Mouse (Mus musculus): ENCODE measurements around the gene Hsp90ab1. TPM values are rescaled to one million over a fixed set of nuclear protein-coding genes. Genes with fewer than 3 reads are reported as not detected.

Hsp90ab1 gene
- polyA plus RNA-seq, 1 experiment from 2014 or later, result 1,787 TPM

DNA sequence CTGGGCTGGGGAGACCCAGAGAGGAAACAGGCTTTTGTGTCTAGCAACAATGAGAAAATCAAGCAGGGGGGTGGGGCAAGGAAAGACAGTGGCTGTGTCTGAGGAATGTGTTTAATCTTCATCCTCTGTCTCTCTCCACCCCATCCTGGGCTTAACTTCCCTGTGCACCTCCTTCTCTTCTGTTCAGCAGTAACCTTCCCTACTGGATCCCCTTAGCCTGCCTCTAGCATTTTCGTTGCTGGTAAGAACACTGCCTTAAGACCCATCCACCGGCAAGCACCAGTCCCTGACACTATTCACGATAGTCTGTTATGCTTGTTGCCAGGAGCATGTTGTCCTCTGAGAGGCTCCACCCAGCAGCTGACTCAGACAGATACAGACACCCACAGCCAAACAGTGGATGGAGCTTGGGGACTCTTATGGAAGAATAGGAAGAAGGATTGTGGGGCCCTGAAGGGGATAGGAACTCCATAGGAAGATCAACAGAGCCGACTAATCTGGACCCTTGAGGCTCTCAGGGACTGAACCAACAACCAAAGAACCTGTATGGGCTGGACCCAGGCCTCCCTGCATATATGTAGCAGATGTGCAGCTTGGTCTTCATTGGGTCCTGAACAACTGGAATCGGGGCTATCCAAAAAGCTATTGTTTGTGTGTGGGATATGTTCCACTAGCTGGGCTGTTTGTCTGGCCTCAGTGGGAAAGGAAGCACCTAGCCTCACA is 37.2 kb upstream of the Hsp90ab1 start:
- Histone ChIP-seq H3K4me2 (ENCODE audit: low read depth, low read length, severe bottlenecking) (no peak overlapping the region), H3K27me3 (ENCODE audit: control insufficient read depth, insufficient read depth, low read length) (no peaks in the 10 kb centered on the region), H3K9ac (ENCODE audit: low read length) (no peak overlapping the region), H3K4me3 (ENCODE audit: low read depth, low read length) (no peak overlapping the region), H3K9me3 (ENCODE audit: control insufficient read depth, low read length) (no peaks in the 10 kb centered on the region), H3K27ac (ENCODE audit: low read depth, low read length) (no peak overlapping the region), H3K36me3 (ENCODE audit: control insufficient read depth, insufficient read depth, low read length) (no peaks in the 10 kb centered on the region), H3K4me1 (replicated peaks; ENCODE audit: control insufficient read depth, insufficient read depth, low read length) (no peaks in the 10 kb centered on the region)
- DNase-seq (ENCODE audit: low spot score) (no peak), ATAC-seq (replicated peaks; ENCODE audit: low FRiP score) (no peak)
- 34% methylated on average over 5 of the region's 5 CpGs for WGBS

GRCm38 (mm10) chr17:45608396-45608795 is 35.3 kb upstream of the Hsp90ab1 start:
- ATAC-seq (replicated peaks; ENCODE audit: low FRiP score), result no peak
- H3K27ac ChIP-seq (ENCODE audit: low read depth, low read length), result no peak overlapping the region
- DNase-seq (ENCODE audit: low spot score), result no peak

GRCm38 (mm10) chr17:45606992-45607879 is 34.2 kb upstream of the Hsp90ab1 start:
- Histone ChIP-seq H3K9me3 (ENCODE audit: control insufficient read depth, low read length) (no peaks in the 10 kb centered on the region), H3K27ac (ENCODE audit: low read depth, low read length) (no peak overlapping the region), H3K4me2 (ENCODE audit: low read depth, low read length, severe bottlenecking) (no peak overlapping the region), H3K9ac (ENCODE audit: low read length) (no peak overlapping the region), H3K36me3 (ENCODE audit: control insufficient read depth, insufficient read depth, low read length) (no peaks in the 10 kb centered on the region), H3K27me3 (ENCODE audit: control insufficient read depth, insufficient read depth, low read length) (no peaks in the 10 kb centered on the region), H3K4me1 (replicated peaks; ENCODE audit: control insufficient read depth, insufficient read depth, low read length) (no peaks in the 10 kb centered on the region), H3K4me3 (ENCODE audit: low read depth, low read length) (no peak overlapping the region)
- 82% methylated on average over 15 of the region's 15 CpGs for WGBS
- DNase-seq (ENCODE audit: low spot score) (no peak), ATAC-seq (replicated peaks; ENCODE audit: low FRiP score) (no peak)

More at GRCm38 (mm10) chr17:45608396-45608795, 35.3 kb upstream of the Hsp90ab1 start:
- H3K36me3 ChIP-seq (ENCODE audit: control insufficient read depth, insufficient read depth, low read length), result no peaks in the 10 kb centered on the region
- no peak overlapping the region for H3K4me3 ChIP-seq (ENCODE audit: low read depth, low read length)
- H3K4me2 ChIP-seq (ENCODE audit: low read depth, low read length, severe bottlenecking), result no peak overlapping the region
- H3K9ac ChIP-seq (ENCODE audit: low read length), result no peak overlapping the region
- no peaks in the 10 kb centered on the region for H3K4me1 ChIP-seq (replicated peaks; ENCODE audit: control insufficient read depth, insufficient read depth, low read length)
- WGBS, result 93% methylated on average over 4 of the region's 4 CpGs
- H3K9me3 ChIP-seq (ENCODE audit: control insufficient read depth, low read length), result no peaks in the 10 kb centered on the region
- H3K27me3 ChIP-seq (ENCODE audit: control insufficient read depth, insufficient read depth, low read length), result no peaks in the 10 kb centered on the region

GRCm38 (mm10) chr17:45602984-45603383 is 29.9 kb upstream of the Hsp90ab1 start:
- peaks cover 17% of the 10 kb centered on the region for H3K27me3 ChIP-seq (ENCODE audit: control insufficient read depth, insufficient read depth, low read length)
- no peaks in the 10 kb centered on the region for H3K9me3 ChIP-seq (ENCODE audit: control insufficient read depth, low read length)
- DNase-seq (ENCODE audit: low spot score) (no peak), ATAC-seq (replicated peaks; ENCODE audit: low FRiP score) (no peak)
- no peak overlapping the region for H3K4me3 ChIP-seq (ENCODE audit: low read depth, low read length)
- H3K4me1 ChIP-seq (replicated peaks; ENCODE audit: control insufficient read depth, insufficient read depth, low read length), result peaks cover 4% of the 10 kb centered on the region
- no peaks in the 10 kb centered on the region for H3K36me3 ChIP-seq (ENCODE audit: control insufficient read depth, insufficient read depth, low read length)
- 78% methylated on average over 3 of the region's 3 CpGs for WGBS
- no peak overlapping the region for H3K9ac ChIP-seq (ENCODE audit: low read length)
- no peak overlapping the region for H3K27ac ChIP-seq (ENCODE audit: low read depth, low read length)
- H3K4me2 ChIP-seq (ENCODE audit: low read depth, low read length, severe bottlenecking), result no peak overlapping the region

DNA sequence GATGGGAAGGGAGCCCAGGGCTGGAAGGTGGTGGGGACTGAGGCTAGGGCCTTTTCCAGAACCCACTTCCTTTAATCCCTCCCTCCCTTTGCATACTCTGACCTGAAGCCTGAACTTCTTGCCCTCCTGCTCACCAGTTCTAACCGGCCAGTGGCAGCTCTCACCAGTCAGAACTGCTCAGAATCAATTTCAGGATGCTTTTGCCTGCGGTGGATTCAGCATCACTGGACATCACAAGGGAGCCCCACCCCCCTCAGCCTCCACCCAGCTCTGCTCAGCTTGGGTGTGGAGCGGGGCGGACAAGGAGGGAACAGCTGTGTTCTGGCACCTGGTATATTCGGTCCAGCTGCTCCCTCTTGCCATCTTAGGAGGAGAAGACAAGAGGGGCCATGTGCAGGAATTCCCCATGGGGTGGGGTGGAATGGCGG is 28.8 kb upstream of the Hsp90ab1 start, which contains the start of gene Mymx:
Gene Mymx, minus strand, starts transcription at position 226 of the 428 bp plus-strand sequence.
- Histone ChIP-seq H3K9me3 (ENCODE audit: control insufficient read depth, low read length) (no peaks in the 10 kb centered on the region), H3K4me1 (replicated peaks; ENCODE audit: control insufficient read depth, insufficient read depth, low read length) (peaks cover 4% of the 10 kb centered on the region), H3K36me3 (ENCODE audit: control insufficient read depth, insufficient read depth, low read length) (no peaks in the 10 kb centered on the region), H3K27ac (ENCODE audit: low read depth, low read length) (no peak within 1 kb of the TSS), H3K27me3 (ENCODE audit: control insufficient read depth, insufficient read depth, low read length) (peaks cover 17% of the 10 kb centered on the region), H3K9ac (ENCODE audit: low read length) (no peak within 1 kb of the TSS), H3K4me2 (ENCODE audit: low read depth, low read length, severe bottlenecking) (no peak within 1 kb of the TSS; the same call in 1 of the 2 replicates), H3K4me3 (ENCODE audit: low read depth, low read length) (no peak within 1 kb of the TSS)
- no peak for ATAC-seq (replicated peaks; ENCODE audit: low FRiP score)
- 32% methylated on average over 6 of the region's 6 CpGs for WGBS
- DNase-seq (ENCODE audit: low spot score), result peak; percentile 59

GRCm38 (mm10) chr17:45601325-45601724 is 28.3 kb upstream of the Hsp90ab1 start:
- Histone ChIP-seq H3K27ac (ENCODE audit: low read depth, low read length) (no peak overlapping the region), H3K4me3 (ENCODE audit: low read depth, low read length) (no peak overlapping the region), H3K36me3 (ENCODE audit: control insufficient read depth, insufficient read depth, low read length) (no peaks in the 10 kb centered on the region), H3K4me1 (replicated peaks; ENCODE audit: control insufficient read depth, insufficient read depth, low read length) (peaks cover 5% of the 10 kb centered on the region), H3K27me3 (ENCODE audit: control insufficient read depth, insufficient read depth, low read length) (peaks cover 17% of the 10 kb centered on the region), H3K9ac (ENCODE audit: low read length) (no peak overlapping the region), H3K9me3 (ENCODE audit: control insufficient read depth, low read length) (no peaks in the 10 kb centered on the region), H3K4me2 (ENCODE audit: low read depth, low read length, severe bottlenecking) (no peak overlapping the region; the same call in 1 of the 2 replicates)
- peak; percentile 57 for DNase-seq (ENCODE audit: low spot score)
- ATAC-seq (replicated peaks; ENCODE audit: low FRiP score), result no peak
- WGBS, result 9% methylated on average over 22 of the region's 22 CpGs

DNA sequence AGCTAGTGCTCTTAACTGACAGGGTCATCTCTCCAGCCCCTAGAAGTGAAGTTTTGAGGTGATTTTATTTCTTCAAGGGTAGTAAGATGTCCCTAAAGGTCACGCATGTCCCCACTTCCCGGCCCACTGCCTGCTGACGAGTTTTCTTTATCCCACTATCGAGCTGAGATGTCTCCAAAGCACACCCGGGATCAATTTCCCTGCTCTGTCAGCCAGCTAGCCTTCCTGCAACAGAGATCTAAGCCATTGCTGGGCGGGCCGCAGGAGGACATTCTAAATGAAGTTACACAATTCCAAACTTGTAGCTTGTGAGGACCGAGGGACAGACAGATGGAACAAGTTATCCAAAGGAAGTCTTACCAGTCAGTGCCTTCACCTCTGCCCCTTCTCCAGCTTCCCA is 27.2 kb upstream of the Hsp90ab1 start:
- no peak overlapping the region for H3K4me3 ChIP-seq (ENCODE audit: low read depth, low read length)
- no peak overlapping the region for H3K9ac ChIP-seq (ENCODE audit: low read length)
- ATAC-seq (replicated peaks; ENCODE audit: low FRiP score) (no peak), DNase-seq (ENCODE audit: low spot score) (peak; percentile 51)
- H3K9me3 ChIP-seq (ENCODE audit: control insufficient read depth, low read length), result no peaks in the 10 kb centered on the region
- peaks cover 23% of the 10 kb centered on the region for H3K27me3 ChIP-seq (ENCODE audit: control insufficient read depth, insufficient read depth, low read length)
- H3K4me1 ChIP-seq (replicated peaks; ENCODE audit: control insufficient read depth, insufficient read depth, low read length), result peaks cover 13% of the 10 kb centered on the region
- no peaks in the 10 kb centered on the region for H3K36me3 ChIP-seq (ENCODE audit: control insufficient read depth, insufficient read depth, low read length)
- no peak overlapping the region for H3K4me2 ChIP-seq (ENCODE audit: low read depth, low read length, severe bottlenecking)
- H3K27ac ChIP-seq (ENCODE audit: low read depth, low read length), result no peak overlapping the region
- WGBS, result 46% methylated on average over 8 of the region's 8 CpGs

GRCm38 (mm10) chr17:45599446-45600242 is 26.6 kb upstream of the Hsp90ab1 start, which contains the start of gene Slc29a1:
Gene Slc29a1, minus strand, starts transcription at chr17:45599606.
- Histone ChIP-seq H3K4me1 (replicated peaks; ENCODE audit: control insufficient read depth, insufficient read depth, low read length) (peaks cover 18% of the 10 kb centered on the region), H3K27ac (ENCODE audit: low read depth, low read length) (no peak within 1 kb of the TSS), H3K9me3 (ENCODE audit: control insufficient read depth, low read length) (no peaks in the 10 kb centered on the region), H3K9ac (ENCODE audit: low read length) (peak within 1 kb of the TSS; percentile 48), H3K36me3 (ENCODE audit: control insufficient read depth, insufficient read depth, low read length) (no peaks in the 10 kb centered on the region), H3K4me2 (ENCODE audit: low read depth, low read length, severe bottlenecking) (peak within 1 kb of the TSS; percentile 80), H3K27me3 (ENCODE audit: control insufficient read depth, insufficient read depth, low read length) (peaks cover 26% of the 10 kb centered on the region), H3K4me3 (ENCODE audit: low read depth, low read length) (peak within 1 kb of the TSS; percentile 33)
- ATAC-seq (replicated peaks; ENCODE audit: low FRiP score) (0 out of 2 replicates have a peak, but pooled peaks have one; percentile 19), DNase-seq (ENCODE audit: low spot score) (peak; percentile 74)
- 14% methylated on average over 32 of the region's 32 CpGs for WGBS

Measured in forebrain, embryonic 11.5 days (tissue).